In the genomic region with DNA sequence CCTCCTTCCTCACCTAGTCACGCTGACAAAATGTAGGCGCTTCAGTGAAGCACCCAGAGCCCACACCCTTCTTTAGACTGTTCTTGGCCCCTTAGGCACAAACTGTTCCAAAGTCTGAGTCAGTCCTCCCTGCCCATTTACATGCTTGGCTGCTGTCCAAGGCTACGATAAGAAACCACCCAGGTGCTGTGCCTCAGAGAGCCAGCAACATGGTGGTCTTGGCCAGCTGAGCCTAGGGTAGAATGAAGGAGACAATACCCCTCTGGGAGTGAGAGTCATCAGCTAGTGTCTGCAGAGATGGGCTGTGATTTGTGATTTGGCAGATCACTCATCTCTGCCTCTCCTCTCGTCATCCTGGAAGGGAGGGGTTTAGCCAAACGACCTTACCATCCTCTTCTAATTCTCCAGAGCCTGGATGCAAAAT, we compare ENCODE assay signal across 9 mouse cellular contexts.
A peak's percentile ranks its signal among the peaks of the same experiment; 100 is the strongest.
DNase-seq lines count a peak whose midpoint lies in the region; ATAC-seq and TF ChIP-seq lines count a peak whose summit lies in the region.
"Had no signal": no experiment of that assay in that cellular context is flagged by ENCODE, and none has a peak within 500 bp of the region (broad histone marks: within the 10 kb centered on the region; RNA-seq: fewer than 3 reads in every experiment).

No protein-coding gene starts in this region.

- H3K27ac ChIP-seq in kidney, embryonic 15.5 days = no peak overlapping the region
- H3K27ac ChIP-seq in forebrain, postnatal 0 days (ENCODE audit: low read depth, low read length) = no peak overlapping the region
- no peak overlapping the region for H3K27ac ChIP-seq in liver, embryonic 12.5 days
- no peak overlapping the region for H3K27ac ChIP-seq in midbrain, embryonic 15.5 days

- H3K4me1 ChIP-seq in kidney, embryonic 15.5 days = no peaks in the 10 kb centered on the region
- H3K4me1 ChIP-seq in forebrain, postnatal 0 days (ENCODE audit: insufficient read depth) = no peaks in the 10 kb centered on the region
- H3K4me1 ChIP-seq in liver, embryonic 12.5 days = no peaks in the 10 kb centered on the region
- peaks cover 3% of the 10 kb centered on the region; the same call in 1 of the 2 replicates for H3K4me1 ChIP-seq in midbrain, embryonic 15.5 days

- H3K9me3 ChIP-seq in kidney, embryonic 15.5 days (replicated peaks) = no peaks in the 10 kb centered on the region
- no peaks in the 10 kb centered on the region for H3K9me3 ChIP-seq in forebrain, postnatal 0 days (ENCODE audit: low read length)
- H3K9me3 ChIP-seq in liver, embryonic 12.5 days (replicated peaks) = no peaks in the 10 kb centered on the region
- no peaks in the 10 kb centered on the region for H3K9me3 ChIP-seq in midbrain, embryonic 15.5 days

- DNase-seq in kidney, adult 18-20 months = no peak
- peak; percentile 35 for DNase-seq in Patski (ENCODE audit: low read depth, low spot score)
- peak; percentile 27 for DNase-seq in forebrain, postnatal 0 days
- DNase-seq in lung, postnatal 10 days = peak; percentile 20
- DNase-seq: adrenal gland, adult 2 months had no signal

- H3K4me3 ChIP-seq in kidney, embryonic 15.5 days (replicated peaks) = no peak overlapping the region
- no peak overlapping the region for H3K4me3 ChIP-seq in forebrain, postnatal 0 days (ENCODE audit: low read depth, low read length)
- H3K4me3 ChIP-seq in liver, embryonic 12.5 days = no peak overlapping the region
- H3K4me3 ChIP-seq in midbrain, embryonic 15.5 days = no peak overlapping the region

- in situ Hi-C loops in Patski (cut with MboI; ENCODE audit: low pct_unique_long_range_greater_than_20kb) = no loop called here

- H3K9ac ChIP-seq in kidney, embryonic 15.5 days = no peak overlapping the region
- no peak overlapping the region for H3K9ac ChIP-seq in forebrain, postnatal 0 days
- no peak overlapping the region for H3K9ac ChIP-seq in liver, embryonic 12.5 days
- no peak overlapping the region for H3K9ac ChIP-seq in midbrain, embryonic 15.5 days

- WGBS in kidney, embryonic 15.5 days = 67% methylated on average over 5 of the region's 5 CpGs
- 35% methylated on average over 5 of the region's 5 CpGs for WGBS in forebrain, postnatal 0 days
- 61% methylated on average over 5 of the region's 5 CpGs for WGBS in liver, embryonic 12.5 days (ENCODE audit: insufficient replicate concordance)
- WGBS in midbrain, embryonic 15.5 days = 73% methylated on average over 5 of the region's 5 CpGs

- 0 out of 2 replicates have a peak, but pooled peaks have one; percentile 18 for ATAC-seq in kidney, embryonic 15.5 days (replicated peaks; ENCODE audit: low FRiP score)
- peak; percentile 57 for ATAC-seq in Patski
- peak; percentile 48 for ATAC-seq in forebrain, postnatal 0 days
- ATAC-seq in megakaryocyte-erythroid progenitor cell, adult 5-6 weeks (replicated peaks; ENCODE audit: low FRiP score, low TSS enrichment, poor library complexity, severe bottlenecking) = no peak
- ATAC-seq in liver, embryonic 12.5 days = no peak
- ATAC-seq in midbrain, embryonic 15.5 days (replicated peaks) = no peak

- no peak overlapping the region for H3K4me2 ChIP-seq in kidney, embryonic 15.5 days
- H3K4me2 ChIP-seq in forebrain, postnatal 0 days (ENCODE audit: low read depth) = no peak overlapping the region
- H3K4me2 ChIP-seq in liver, embryonic 12.5 days = no peak overlapping the region
- H3K4me2 ChIP-seq in midbrain, embryonic 15.5 days = no peak overlapping the region

- POLR2A ChIA-PET in Patski (lab: Charles Lee) = interaction anchor here (0.5 kb wide), 1 partner anchor 275 kb away, joined by 3 read pairs; no protein-coding TSS in a partner anchor

- H3K36me3 ChIP-seq in kidney, embryonic 15.5 days = no peaks in the 10 kb centered on the region
- H3K36me3 ChIP-seq in forebrain, postnatal 0 days (ENCODE audit: insufficient read depth) = no peaks in the 10 kb centered on the region
- no peaks in the 10 kb centered on the region for H3K36me3 ChIP-seq in liver, embryonic 12.5 days
- H3K36me3 ChIP-seq in midbrain, embryonic 15.5 days (replicated peaks) = no peaks in the 10 kb centered on the region

- CTCF ChIA-PET in Patski (lab: Charles Lee) = interaction anchor here (1.0 to 1.1 kb wide), 2 partner anchors 11 to 22 kb away, joined by 3 to 4 read pairs; no protein-coding TSS in a partner anchor

- H3K27me3 ChIP-seq in kidney, embryonic 15.5 days = no peaks in the 10 kb centered on the region
- H3K27me3 ChIP-seq in Patski = no peaks in the 10 kb centered on the region
- H3K27me3 ChIP-seq in forebrain, postnatal 0 days (ENCODE audit: insufficient read depth, low read length) = no peaks in the 10 kb centered on the region
- no peaks in the 10 kb centered on the region for H3K27me3 ChIP-seq in liver, embryonic 12.5 days (replicated peaks)
- no peaks in the 10 kb centered on the region for H3K27me3 ChIP-seq in midbrain, embryonic 15.5 days (replicated peaks)

- no peak for TF ChIP-seq CTCF in Patski (IDR thresholded peaks at IDR 0.05)
- no peak for TF ChIP-seq CTCF in forebrain, postnatal 0 days (IDR thresholded peaks at IDR 0.05; ENCODE audit: low read depth)

Comparison
In these comparisons a context has a peak if more than half of its experiments do, and no peak if none do; other contexts are left out.
1. ATAC-seq: peak in kidney, embryonic 15.5 days (single experiment), Patski (single experiment) and forebrain, postnatal 0 days (single experiment); none in megakaryocyte-erythroid progenitor cell, adult 5-6 weeks (single experiment), liver, embryonic 12.5 days (single experiment) and midbrain, embryonic 15.5 days (single experiment).